Mouse (Mus musculus) small intestine, adult 2 months (tissue): ENCODE results near the gene Ugt1a7c. TPM values are rescaled to one million over a fixed set of nuclear protein-coding genes. Genes with fewer than 3 reads are reported as not detected.

Experiments
- H3K27ac ChIP-seq: fragments of 200-500 bp; 2 replicates; pipeline ENCODE4 v1.5.1; 2012; ENCODE audit warnings: low read depth, low read length, control low read depth, inconsistent platforms; ENCODE audit not compliant: insufficient read depth
- H3K27me3 ChIP-seq: fragments of 200-500 bp; 2 replicates; pipeline ENCODE4 v1.6.1; 2012; ENCODE audit warnings: mild to moderate bottlenecking, moderate library complexity, low read length, inconsistent platforms; ENCODE audit not compliant: control insufficient read depth, insufficient read depth
- H3K36me3 ChIP-seq: fragments of 200-500 bp; 2 replicates; pipeline ENCODE4 v1.6.1; 2012; ENCODE audit warnings: mild to moderate bottlenecking, low read length, control low read depth, inconsistent platforms; ENCODE audit not compliant: control insufficient read depth, insufficient read depth
- H3K4me1 ChIP-seq: fragments of 200-500 bp; 2 replicates; pipeline ENCODE4 v1.6.1; 2012; ENCODE audit warnings: low read length, inconsistent platforms, mixed read lengths; ENCODE audit not compliant: control insufficient read depth, insufficient read depth, insufficient read length
- H3K4me3 ChIP-seq: fragments of 200-500 bp; 2 replicates; pipeline ENCODE4 v1.5.1; 2012; ENCODE audit warnings: low read depth, mild to moderate bottlenecking, control low read depth, inconsistent platforms, low read length, moderate library complexity
- CTCF ChIP-seq: fragments of 200-500 bp; IDR thresholded peaks from 2 replicates; pipeline ENCODE4 v1.5.1; 2012; ENCODE audit warnings: low read depth, mild to moderate bottlenecking, control low read depth, inconsistent platforms, low read length, moderate library complexity, mixed read lengths; ENCODE audit not compliant: insufficient replicate concordance, insufficient read length; ENCODE audit errors: extremely low read depth
- POLR2A ChIP-seq: fragments of 200-500 bp; IDR thresholded peaks from 2 replicates; pipeline ENCODE4 v1.6.1; 2012; ENCODE audit warnings: low read depth, mild to moderate bottlenecking, control low read depth, inconsistent platforms, low read length, moderate library complexity
- WGBS: fragments of 180-500 bp; shearing (Covaris S2); methylation state at CpG from one replicate; pipeline ENCODE4 v1.1.7; 2018; 5-methylcytosine and 5-hydroxymethylcytosine counted together
- polyA plus RNA-seq: library from polyadenylated mRNA; depleted of rRNA; stranded (reverse); fragments of >200 nt; gene quantifications from 2 replicates; pipeline ENCODE4 v1.2.3, GENCODE M21; 2012

The Ugt1a7c gene
- polyA plus RNA-seq, 1 experiment: 60.9 TPM

DNA sequence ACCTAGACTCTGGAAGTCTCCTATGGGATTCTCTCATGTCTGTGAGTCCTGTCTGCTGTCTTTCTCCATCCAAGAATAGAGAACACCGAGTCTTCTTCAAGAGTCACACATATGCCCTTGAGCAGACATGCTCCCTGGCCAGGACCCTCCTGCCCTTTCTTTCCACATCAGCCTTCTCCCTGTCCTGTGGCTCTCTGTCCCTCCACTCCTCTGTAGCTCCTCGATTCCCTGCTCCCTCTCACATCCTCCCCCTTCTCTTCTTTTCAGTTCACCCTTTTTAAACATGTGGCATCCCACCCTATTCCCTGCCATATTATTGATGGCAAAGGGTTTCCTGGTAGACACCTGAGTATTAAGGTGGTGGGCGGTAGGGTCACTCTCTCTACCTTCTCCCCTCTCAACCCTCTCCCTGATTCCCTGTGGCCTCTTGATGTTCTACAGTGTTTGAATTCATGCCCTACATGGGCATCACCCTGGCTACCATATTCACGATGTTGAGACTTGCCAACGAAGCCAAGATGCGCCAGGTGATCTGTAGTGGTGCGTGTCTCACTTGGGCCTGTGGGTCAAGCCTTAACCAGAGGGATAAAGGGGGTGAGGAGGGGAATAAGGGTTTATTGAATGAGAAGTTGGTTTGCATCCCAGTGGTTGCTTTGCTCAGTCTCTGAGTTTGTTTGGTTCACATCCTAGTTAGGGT lies 137.1 kb downstream of the Ugt1a7c start:
- Histone ChIP-seq H3K27ac (no peak overlapping the region), H3K4me3 (no peak overlapping the region), H3K4me1 (peaks cover 2% of the 10 kb centered on the region; the same call in 1 of the 2 replicates), H3K27me3 (no peaks in the 10 kb centered on the region), H3K36me3 (no peaks in the 10 kb centered on the region)
- 69% methylated on average over 7 of the region's 7 CpGs for WGBS
- no peak for TF ChIP-seq POLR2A
- no peak for TF ChIP-seq CTCF

DNA sequence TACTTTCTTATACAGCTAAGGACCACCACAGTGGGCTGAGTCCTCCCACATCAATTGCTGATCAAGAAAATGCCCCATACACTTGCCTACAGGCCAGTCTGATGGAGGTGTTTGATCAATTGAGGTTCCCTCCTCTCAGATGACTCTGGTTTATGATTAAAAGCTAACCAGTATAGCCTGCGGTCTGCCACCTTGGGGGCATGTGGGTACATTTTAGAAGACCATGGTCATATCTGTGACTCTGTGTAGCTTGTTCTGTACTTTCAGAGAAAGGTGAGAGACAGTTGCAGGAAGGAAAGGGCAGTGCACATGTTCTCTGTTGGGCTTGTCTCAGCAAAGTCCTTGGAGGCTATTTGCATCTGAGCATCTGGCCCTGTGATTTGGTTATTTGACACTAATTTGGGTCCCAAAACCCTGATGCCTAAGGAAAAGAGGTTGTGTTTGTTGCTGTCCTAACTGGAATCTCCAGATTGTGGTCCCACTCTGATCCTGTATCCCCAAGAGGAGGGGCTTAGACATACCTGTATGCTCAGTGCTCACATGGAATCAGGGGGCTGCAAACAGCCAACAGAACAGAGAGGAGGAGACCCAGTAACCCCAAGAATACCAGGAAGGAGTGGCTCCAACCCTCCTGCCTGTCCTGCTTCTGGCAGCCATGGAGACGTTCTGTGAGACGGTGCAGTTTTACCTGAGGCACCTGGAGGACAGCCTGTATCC lies 138.0 kb downstream of the Ugt1a7c start:
- Histone ChIP-seq H3K27ac (no peak overlapping the region), H3K4me3 (no peak overlapping the region), H3K4me1 (no peaks in the 10 kb centered on the region), H3K36me3 (no peaks in the 10 kb centered on the region), H3K27me3 (no peaks in the 10 kb centered on the region)
- 55% methylated on average over 3 of the region's 3 CpGs for WGBS
- TF ChIP-seq POLR2A (no peak), CTCF (no peak)

DNA sequence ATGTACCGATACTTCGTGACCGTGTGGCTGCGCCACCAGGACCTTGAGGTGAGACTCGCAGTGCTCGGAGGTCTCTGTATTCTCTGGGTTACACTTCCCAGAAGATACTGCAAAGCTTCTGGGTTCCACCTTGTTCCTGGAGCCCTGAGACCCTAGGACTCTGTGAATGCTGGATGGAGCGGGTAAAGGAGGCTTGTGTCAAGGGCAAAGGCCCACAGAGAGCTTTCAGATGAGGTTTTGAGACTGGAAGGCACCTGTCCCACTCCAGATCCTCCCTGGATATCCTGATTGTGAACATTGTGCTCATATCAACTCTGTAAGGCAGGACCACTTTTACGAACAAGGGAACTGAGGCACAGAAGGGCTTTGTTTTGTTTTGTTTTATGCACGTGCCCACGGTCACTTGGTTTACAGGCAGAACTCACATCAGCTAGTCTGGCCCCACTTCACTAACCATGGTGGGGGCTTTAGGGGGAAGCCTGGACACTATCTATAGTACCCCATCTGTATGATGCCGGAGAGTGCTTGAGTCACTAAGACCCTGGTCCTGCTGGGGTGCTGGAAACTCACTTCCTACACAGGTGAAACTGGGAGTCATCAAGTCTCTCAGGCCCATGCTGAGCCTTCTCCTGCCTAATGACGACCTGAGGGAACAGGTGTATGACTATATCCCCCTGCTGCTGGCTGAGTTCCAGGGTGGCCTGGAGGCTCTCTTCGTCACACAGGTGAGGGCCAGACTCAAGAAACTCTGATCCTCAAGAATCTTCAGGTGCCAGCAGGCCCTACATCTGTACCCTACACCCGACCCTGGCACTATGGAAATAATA lies 138.8 kb downstream of the Ugt1a7c start:
- 69% methylated on average over 14 of the region's 14 CpGs for WGBS
- no peaks in the 10 kb centered on the region for H3K27me3 ChIP-seq
- H3K27ac ChIP-seq: no peak overlapping the region
- no peak overlapping the region for H3K4me3 ChIP-seq
- no peaks in the 10 kb centered on the region for H3K36me3 ChIP-seq
- H3K4me1 ChIP-seq: no peaks in the 10 kb centered on the region
- no peak for TF ChIP-seq CTCF
- no peak for TF ChIP-seq POLR2A

DNA sequence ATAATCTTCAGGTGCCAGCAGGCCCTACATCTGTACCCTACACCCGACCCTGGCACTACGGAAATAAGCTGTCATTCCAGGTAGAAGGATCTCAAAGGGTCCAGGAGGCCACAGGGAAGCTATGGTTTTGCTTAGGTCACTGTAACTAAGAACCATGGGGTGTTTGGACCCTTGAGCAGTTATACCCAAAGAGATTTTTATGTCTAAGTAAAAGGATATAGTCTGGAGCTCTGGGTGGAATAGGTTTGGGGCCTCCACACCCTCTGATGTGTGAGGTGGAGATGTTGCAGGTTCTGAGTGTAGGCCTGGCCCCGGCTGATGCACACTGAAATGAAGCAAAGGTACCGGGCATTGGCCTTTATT lies 139.4 kb downstream of the Ugt1a7c start:
- Histone ChIP-seq H3K27me3 (no peaks in the 10 kb centered on the region), H3K36me3 (no peaks in the 10 kb centered on the region), H3K27ac (no peak overlapping the region), H3K4me3 (no peak overlapping the region), H3K4me1 (no peaks in the 10 kb centered on the region)
- 67% methylated on average over 4 of the region's 4 CpGs for WGBS
- no peak for TF ChIP-seq CTCF
- no peak for TF ChIP-seq POLR2A

DNA sequence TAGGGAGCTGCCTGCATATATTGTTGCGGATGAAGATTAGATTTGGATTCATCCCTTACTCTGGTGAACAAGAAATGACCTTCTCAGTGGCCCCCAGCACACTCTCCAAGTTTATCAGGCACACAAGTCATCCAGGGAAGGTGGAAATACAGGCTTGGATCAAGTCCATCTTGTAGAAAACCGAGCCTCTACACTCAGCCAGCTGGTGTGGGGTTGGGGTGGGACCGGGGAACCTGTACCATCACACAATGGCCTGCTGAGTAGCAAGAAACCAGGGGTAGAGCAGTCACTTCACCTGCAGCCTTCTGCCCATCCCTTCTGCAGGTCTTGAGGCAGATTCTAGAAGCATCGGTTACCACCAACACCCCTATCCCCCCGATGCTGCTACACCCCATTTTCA lies 139.8 kb downstream of the Ugt1a7c start:
- Histone ChIP-seq H3K27ac (no peak overlapping the region), H3K36me3 (no peaks in the 10 kb centered on the region), H3K27me3 (no peaks in the 10 kb centered on the region), H3K4me3 (no peak overlapping the region), H3K4me1 (no peaks in the 10 kb centered on the region)
- TF ChIP-seq CTCF: no peak
- 41% methylated on average over 5 of the region's 5 CpGs for WGBS

DNA sequence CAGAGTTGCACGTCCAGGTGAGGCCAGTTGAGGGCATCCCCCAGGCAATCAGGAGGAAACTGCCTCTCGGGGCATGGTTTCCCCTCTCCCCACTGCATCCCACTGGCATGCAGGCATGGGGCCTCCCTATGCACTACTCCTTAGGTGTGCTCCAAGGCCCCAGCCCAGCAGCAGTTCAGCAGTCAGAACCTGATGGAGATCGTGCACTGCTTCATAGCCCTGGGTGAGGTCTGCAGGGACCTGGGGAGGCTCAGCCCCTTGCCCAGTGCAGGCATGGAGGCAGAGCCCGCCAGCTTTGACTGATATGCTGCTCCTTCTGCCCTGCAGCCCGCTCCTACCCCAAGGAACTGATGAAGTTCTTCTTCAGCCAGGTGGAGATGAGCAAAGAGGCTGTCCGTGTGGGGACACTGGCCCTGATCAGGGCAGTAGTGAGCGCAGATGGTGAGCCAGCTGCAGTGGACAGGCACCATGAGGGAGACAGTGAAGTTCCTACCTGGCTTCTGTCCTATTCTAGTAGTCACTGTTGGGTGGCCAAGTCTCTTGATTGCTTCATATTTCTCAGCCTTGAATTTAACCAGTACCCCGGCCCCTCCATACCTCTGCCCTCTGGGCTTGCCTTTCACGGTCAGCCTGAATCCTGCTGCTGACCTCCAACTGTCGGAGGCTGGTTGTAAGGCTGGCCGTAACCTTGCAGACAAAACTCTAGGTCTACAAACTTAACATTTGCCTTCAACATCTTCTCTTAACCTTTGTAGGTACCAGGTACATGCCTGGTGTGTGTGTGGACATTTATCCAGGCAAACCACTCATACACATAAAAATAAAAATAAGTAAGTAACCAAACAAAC lies 140.4 kb downstream of the Ugt1a7c start:
- Histone ChIP-seq H3K4me1 (no peaks in the 10 kb centered on the region), H3K27me3 (no peaks in the 10 kb centered on the region), H3K4me3 (no peak overlapping the region), H3K27ac (no peak overlapping the region), H3K36me3 (no peaks in the 10 kb centered on the region)
- 68% methylated on average over 11 of the region's 11 CpGs for WGBS
- TF ChIP-seq CTCF (no peak), POLR2A (no peak)
